Mouse (Mus musculus): ENCODE data around the gene Mtr. TPM values are rescaled to one million over a fixed set of nuclear protein-coding genes. Genes with fewer than 3 reads are reported as not detected.
A peak's percentile ranks its signal among the peaks of the same experiment; 100 is the strongest.

Mtr gene
- 23.8 and 24.4 TPM in 2 replicates for total RNA-seq (2015)
- total RNA-seq (2017): 36.5 and 42.5 TPM in 2 replicates

DNA sequence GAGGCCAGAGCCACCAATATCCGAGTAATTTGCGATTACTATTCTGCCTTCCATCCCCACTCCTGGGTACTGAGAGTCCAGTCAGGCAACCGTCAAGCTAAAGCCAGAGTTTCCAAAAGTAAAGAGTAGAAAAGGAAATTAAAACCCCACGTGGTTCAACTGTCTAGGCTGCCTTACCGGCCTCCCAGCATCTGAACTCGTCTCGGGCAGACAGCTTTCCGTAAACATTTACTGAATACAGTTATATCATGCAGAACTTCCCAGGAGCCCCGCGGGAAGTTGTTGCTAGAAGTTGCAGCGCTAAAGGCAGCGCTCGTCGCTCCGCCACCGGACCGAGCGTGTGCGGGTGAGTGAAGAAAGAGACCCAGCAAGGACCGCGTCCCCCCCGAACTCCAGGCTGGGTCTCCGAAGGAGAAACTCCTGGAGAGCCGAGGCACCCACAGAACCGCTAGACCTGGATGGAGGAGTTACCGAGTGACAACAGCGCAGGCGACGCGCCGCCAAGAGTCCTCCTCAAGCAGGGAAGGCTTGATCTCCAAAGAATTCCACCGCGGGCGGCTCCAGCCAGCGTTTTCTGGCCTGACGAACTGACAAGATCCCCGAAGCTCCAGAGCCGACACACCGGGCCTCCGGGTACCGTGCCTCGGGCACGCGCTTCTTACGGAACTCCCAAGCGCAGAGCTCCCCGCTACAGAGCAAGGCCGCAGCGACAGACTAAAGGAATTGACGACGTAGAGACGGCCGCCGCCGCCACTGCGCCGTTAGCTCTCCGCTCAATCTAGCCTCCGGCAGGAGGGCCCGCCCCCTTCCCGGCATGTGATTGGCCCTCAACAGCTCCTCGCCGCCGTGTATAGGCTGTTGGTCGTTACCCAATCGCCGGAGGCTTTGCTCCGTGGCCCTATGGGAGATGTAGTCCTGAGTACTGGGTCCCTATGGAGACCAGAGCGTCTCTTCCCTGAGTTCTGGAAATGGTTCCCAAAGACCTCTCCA lies at the start of gene Mtr:
Gene Mtr, minus strand, starts transcription at position 723 of the 990 bp plus-strand sequence.
- peak; percentile 90 for ATAC-seq (replicated peaks; ENCODE audit: poor library complexity)

DNA sequence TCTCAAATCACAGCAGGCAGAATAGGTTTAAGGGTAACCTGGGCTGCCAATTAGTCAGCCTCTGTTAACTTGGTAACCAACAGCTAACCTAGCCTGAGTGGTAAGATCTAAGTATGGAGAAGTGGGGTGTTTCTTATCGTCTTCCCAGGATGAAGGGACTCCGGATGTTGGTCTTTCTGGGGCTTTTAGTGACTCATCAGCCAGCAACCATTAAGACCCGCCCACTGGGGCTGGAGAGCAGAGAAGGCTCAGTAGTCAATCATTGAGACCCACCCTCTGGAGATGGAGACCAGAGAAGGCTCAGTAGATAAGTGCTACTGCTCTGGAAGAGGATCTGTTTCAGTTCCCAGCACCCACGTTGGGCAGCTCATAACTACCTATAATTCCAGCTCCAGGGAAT lies 49.4 kb upstream of the Mtr start:
- ATAC-seq (replicated peaks; ENCODE audit: poor library complexity): no peak

DNA sequence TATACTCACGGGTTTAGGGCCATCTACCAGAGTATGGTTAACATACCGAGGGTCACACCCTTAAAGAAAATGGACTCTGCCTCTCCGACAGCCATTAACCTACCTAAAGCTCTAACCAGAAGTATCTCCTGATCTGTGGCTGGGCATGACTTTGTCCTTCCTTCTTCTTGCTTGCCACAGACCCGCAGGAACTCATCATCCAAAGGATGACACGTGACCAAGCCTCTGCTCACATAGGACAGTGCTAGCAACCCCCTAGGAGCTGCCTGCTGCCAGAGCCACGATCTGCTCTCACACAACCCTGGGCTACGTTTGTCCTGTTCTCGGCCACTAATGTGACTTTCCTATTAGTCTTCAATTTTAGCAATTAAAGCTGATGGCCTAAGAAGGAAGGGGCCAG lies 47.6 kb upstream of the Mtr start:
- 0 out of 2 replicates have a peak, but pooled peaks have one; percentile 29 for ATAC-seq (replicated peaks; ENCODE audit: poor library complexity)

DNA sequence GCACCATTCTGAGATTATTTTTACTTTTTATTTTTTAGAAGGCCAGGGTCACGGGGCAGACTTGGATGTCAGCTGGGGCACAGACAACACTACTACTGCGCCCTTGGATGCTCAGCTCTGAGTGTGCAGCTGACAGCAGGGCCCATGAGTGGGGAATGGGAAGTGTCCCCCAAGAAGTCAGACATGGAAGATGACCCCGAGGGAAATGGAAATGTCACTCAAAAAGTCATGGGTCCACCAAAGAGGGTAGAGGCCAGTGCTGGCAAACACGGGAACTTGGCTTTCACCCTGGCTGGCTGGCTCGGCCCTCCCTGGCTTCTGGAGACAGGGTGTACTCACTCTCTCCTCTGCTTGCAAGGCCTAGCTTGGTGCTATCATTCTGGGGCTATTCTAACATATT lies 47.1 kb upstream of the Mtr start:
- no peak for ATAC-seq (replicated peaks; ENCODE audit: poor library complexity)

DNA sequence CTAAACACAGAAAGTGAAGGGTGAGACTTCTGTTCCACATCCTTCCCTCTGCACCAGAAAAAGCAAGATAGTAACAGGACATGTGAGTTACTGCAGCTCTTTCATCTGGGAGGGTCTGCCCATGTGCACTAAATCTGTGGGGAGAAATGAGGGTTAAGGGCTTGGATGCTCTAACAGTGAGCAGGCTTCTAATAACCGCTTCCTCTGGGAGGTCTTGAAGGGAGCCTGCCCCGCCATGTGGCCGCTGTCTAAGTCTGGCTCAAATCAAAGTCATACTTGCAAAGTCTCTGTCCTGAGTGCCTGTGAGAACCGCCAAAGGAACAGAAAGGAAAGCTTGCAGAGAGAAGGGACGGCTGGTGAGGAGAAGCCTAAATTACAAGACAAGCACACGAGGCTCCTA lies 39.9 kb upstream of the Mtr start:
- no peak for ATAC-seq (replicated peaks; ENCODE audit: poor library complexity)

DNA sequence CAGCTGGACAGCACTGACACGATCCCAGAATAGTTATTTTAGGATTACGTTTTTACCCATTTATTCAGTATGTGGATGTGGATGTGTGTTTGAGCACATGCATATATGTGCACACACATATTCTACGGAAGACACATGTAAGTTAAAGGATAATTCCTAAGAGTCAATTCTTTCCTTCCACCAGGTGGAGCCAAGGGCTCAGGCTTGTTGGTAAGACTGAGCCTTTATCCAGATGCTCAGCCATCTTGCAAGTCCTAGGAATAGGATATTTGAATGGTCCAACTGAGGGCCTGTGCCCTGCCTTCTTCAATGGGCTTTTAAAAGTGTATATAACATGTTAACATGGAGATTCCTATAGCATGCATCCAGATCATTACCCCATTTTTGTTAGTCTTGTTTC lies 38.8 kb upstream of the Mtr start:
- peak; percentile 76 for ATAC-seq (replicated peaks; ENCODE audit: poor library complexity)

DNA sequence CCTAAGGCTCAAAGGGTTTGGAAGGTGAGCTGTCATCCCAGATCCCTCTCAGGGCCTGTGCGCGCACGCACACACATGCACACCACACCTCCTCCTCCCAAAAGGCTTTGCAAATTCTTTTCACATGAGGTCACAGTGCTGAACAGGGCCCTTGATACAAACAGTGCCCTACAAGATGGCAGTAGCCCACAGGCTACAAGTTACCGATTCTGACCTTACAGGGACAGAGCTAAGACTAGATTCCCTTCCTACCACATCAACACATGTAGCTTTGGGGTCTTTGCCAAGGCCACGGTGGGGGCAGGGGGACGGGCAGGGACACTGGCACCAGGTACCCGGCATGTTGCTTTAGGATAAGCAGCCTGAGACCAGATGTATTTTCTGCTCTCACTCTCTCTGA lies 35.9 kb upstream of the Mtr start:
- no peak for ATAC-seq (replicated peaks; ENCODE audit: poor library complexity)

DNA sequence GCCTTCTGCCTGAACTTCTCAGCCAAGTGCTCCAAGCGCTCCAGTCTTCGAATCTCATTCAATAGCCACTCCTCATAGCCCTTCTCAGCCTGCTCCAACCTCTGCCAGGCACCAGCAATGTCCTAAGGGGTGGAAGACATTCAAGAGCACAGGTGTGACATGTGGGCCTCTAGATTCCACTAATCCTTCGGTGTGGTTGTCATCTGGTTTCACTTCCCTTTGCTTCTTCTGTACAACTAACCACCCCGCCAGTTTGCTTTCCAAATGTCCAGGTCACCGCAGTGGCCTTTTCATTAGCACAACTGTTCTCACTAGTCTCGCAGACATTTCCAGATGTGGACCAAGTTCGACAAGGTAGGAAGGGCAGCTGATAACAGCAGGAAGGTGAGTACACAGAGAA lies 32.8 kb upstream of the Mtr start:
- ATAC-seq (replicated peaks; ENCODE audit: poor library complexity): peak; percentile 48; the same call in 1 of the 2 replicates

DNA sequence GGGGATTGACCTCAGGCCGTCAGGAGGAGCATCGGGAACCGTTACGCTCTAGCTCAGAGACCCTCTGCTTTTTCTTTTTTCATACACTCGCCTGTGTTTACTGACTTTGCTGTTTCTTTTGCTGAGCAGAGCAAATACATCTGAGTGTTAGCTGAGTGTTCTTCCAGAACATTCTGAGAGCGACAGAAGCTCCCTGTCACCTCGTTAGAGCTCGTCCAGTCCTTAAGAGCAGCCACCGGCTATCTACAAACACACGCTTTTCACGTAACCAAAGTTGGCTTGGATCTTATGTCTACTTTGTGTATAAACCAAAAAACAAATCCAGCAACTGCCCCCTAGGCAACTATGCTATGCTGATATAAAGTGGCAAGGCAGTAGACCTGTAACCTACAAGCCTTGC lies 26.6 kb upstream of the Mtr start:
- ATAC-seq (replicated peaks; ENCODE audit: poor library complexity): no peak

DNA sequence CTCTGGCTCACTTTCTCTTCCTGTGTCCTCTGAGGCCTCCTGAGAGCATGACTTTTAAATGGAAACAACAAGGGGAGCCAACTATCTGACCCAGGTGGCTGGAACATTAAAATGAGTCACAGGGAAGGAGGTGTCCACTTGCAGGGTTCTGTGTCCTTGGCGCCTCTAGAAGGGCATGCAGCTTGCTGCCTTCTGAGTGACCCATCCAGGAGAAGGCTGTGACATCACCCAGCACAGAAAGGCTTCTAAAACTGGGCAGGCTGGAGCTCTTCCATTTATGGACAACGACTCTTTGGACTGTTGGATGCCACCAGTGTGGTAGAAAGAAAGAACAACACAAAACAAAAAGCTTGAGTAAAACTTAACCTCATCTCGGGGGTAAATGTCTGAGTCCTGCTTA lies 25.9 kb upstream of the Mtr start:
- ATAC-seq (replicated peaks; ENCODE audit: poor library complexity): no peak

DNA sequence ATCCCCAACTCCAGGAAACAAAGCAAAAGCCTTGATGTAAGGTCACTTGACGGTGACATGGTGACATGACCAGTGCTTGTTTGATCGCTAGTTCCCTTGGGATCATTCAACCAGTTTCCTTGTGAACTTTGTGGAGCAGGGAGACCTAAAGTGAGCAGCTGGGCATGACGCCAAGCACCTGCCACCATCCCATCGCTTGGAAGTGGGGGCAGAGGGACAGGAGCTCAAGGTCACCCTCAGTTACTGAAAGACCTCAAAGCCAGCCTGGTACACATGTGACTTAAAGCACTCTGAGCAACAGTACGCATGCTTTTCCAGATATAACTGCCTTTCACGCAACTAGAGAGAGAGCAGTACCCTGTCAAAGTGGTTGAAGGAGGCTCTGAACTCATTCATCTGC lies 16.8 kb upstream of the Mtr start:
- ATAC-seq (replicated peaks; ENCODE audit: poor library complexity): no peak

DNA sequence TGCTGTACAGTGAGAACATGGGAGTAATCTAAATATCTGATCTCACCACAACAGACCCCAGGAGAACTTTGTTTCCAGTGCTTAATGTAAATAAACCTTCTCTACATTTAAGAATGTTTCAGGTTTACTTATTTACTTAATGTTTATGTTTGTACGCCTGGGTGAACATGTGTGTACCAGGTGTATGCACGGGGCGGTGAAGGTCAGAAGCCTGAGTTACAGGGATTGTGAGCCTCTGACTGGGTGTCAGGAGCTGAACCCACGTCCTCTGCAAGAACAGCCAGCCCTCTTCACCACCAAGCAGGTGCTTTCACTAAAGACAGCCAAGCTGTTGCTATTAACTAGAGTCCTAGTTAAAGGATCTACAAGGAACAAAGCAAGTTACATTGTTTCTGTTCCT lies 16.3 kb upstream of the Mtr start:
- ATAC-seq (replicated peaks; ENCODE audit: poor library complexity): no peak

DNA sequence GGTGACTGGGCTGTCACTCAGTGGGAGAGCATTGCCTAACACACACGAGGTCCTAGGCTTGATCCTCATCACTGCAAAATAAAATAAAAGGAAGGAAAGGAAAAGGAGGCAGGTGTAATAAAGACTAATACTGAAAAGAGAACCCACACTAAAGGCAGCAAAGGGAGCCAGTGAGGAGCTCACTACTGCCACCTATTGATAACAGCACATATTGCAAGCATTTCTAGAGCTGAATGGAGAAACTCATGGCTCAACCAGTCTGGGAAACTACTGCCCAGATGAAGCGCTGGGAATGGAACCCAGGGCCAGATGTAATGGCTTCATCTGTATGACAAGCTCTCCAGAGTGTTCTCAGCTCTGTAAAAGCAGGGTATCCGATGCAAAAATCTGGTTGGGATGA lies 15.0 kb upstream of the Mtr start:
- ATAC-seq (replicated peaks; ENCODE audit: poor library complexity): peak; percentile 97

DNA sequence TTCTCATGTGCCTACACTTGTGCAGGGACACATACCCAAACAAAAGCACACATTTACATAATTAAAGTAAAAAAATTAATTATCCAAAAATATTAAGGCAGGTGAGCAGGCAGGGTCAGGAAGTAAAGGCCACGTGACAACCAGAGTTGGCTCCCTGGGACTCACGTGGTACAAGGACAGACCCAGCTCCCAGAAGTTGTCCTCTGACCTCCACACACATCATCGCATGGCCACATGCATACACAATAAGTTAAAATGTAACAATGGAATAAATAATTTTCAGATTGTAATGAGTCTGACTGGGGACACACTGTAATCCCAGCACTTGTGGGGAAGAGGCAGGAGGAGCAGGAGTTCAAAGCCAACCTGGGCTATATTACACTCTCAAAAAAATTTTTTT lies 10.1 kb upstream of the Mtr start:
- ATAC-seq (replicated peaks; ENCODE audit: poor library complexity): no peak

DNA sequence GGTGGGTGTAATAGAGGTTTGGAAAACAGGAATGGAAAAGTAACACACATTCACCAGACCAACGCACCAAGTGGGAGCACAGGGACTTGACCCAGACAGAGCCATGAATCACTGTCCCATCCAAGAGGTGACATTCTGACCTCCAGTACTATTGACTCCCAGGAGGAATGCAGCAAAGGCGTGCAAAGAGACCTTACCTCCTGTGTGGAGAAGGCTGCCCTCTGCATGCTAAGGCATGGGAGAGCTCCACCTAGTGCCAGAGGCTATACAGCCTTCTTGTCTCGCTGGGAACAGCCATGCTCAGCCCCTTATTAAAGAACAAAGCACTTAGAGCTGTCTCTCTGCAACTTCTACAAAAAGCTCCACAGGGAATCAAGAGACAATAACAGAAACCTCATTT lies 9.2 kb upstream of the Mtr start:
- ATAC-seq (replicated peaks; ENCODE audit: poor library complexity): peak; percentile 57; the same call in 1 of the 2 replicates

DNA sequence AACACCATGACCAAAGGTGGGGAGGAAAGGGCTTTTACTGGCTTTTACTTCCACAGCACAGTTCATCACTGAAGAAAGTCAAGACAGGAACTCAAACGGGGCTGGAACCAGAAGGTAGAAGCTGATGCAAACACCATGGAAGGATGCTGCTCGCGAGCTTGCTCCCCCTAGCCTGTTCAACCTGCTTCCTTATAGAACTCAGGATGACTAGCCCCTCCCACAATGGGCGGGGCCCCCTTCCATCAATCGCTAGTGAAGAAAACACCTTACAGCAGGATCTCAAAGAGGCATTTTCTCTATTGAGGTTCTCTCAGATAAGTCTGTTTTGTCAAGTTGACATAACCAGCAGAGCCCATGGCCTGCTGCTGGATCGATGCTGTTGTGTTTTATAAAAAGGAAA lies 6.1 kb upstream of the Mtr start:
- ATAC-seq (replicated peaks; ENCODE audit: poor library complexity): no peak

DNA sequence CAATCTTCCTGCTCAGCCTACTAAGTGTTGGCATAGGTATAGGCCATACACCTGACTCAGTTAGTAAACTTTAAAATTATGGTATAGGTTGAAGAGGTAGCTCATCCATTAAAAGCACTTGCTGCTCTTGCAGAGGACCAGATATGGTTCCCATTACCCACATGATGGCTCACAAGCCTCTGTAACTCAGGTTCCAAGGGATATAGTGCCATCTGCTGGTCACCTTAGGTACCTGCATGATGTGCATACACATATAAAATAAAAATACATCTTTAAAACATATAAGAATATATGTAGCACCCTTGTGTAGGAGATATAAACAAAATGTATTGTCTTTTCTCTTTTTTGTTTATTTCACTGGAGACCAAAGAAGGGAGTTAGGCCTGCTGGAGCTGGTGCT lies 3.6 kb upstream of the Mtr start:
- no peak for ATAC-seq (replicated peaks; ENCODE audit: poor library complexity)

DNA sequence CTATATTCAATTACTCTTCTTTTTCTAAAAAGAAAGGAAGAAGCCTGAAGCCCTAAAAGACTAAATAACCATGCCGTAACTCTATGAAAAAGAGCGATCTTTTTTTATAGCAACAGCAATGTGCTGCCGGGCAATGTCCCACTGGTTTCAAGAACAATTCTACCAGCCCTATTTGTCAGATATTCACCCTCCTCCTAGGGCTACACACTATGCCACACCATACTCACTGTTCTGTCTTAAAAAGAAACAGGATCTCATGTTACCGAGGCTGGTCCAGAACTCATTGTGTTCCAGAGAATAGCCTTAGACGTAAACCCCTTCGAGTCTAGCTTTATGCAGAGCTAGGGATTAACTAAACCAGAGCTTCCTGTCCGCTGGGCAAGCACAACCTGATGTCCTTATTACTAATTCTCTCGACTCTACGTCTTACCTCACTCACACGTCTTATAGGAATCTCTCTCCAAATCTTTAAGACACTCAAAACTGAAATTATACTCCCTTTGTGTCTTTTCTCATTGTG lies 982 bp downstream of the Mtr start:
- peak; percentile 13; the same call in 1 of the 2 replicates for ATAC-seq (replicated peaks; ENCODE audit: poor library complexity)

DNA sequence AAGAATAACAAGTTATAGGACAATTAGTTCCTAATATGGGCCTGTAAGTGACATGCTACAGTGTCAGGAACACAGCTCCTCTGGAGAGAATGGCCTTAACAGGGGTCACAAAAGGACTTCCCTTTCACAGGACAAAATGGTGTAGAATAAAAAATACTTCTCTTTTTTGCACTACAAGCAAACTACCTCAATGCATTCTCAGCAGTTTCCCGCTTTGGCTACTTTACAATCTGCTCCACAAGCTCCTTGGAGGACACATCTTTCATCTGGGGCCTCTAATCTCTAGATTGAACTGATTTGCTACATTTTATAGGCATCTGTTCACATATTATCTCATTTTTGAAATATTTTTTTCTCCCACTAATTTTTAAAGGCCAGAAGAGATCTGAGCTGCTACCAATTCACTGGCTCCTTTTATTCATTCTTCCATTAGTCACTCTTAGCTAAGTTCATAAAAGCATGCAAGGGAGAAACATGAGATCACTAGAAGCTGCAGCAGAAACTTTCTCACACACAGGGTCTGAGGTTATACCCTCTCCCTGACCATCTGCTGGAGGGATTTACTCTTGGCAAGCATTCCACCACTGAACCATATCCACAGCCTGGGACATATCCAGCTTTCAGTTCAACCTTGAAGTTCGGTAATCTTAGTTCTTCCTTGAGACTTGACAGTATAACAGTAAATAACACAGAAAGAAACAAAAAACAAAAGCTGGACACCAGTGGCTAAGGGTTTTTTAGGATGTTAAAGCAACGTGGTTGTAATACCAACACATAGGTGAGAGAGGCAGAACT lies 1.8 kb downstream of the Mtr start:
- ATAC-seq (replicated peaks; ENCODE audit: poor library complexity): peak; percentile 25

DNA sequence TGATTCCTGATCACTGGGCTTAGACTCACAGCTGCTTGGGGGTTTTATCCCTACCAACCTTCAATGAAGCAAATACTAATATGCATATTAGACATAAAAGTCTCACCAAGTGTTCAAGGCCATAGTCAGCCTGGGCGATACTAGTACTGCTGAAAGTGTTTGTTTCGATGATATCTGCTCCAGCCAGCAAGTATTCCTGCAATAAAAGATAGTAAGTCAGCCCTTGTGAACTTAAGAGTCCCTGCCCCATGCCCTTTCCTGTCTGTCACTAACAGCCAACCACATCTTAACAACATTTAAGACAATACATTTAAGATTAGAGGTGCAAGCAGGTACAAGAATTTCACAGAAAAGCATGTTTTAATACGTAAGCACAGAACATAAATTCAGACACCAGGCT lies 7.4 kb downstream of the Mtr start:
- ATAC-seq (replicated peaks; ENCODE audit: poor library complexity): peak; percentile 74

DNA sequence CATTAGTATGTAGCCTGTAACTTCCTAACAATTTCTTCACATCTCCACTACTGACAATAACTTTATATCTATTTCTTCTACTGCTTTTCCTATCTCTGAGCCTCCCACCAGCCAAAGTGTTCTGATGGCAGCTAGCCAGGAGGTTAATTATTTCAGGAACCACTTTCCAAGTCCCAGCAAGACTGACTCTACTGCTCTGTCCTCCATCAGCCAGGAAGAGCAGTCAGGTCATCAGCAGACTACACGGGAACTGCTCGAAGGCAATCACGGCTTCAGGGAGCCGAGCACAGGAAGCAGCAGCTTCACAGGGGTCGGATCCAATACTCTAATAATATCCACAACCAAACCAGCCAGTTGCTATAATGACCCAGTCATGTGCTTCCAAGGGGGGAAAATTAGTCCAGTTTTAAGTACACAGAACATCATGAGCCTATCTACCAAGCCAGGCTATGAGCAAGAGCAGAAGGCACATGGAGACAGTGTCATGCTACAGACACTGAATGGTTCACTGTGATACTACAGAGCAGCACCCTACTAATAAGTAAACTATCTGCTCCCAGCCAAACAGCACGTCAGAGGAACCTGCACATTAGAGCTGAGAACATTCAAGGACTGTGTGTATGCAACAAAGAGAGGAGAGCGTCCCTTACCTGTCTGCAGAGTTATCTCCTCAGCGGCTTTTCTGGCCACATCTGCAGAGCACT lies 8.6 kb downstream of the Mtr start:
- ATAC-seq (replicated peaks; ENCODE audit: poor library complexity): peak; percentile 62
